Mouse (Mus musculus) fibroblast of lung, adult 2 months (primary cell): Measurements from ENCODE around the gene Cx3cr1.

ENCODE experiments used
- DNase-seq: peaks from one replicate; pipeline ENCODE4 v3.0.0-alpha.2; 2011; ENCODE audit warnings: low read depth

Gene Cx3cr1

GRCm38 (mm10) chr9:119937005-119937773 lies 132.5 kb downstream of the Cx3cr1 start, which contains the start of the genes Gorasp1 and Ttc21a:
Gorasp1 (minus strand) TSS chr9:119937565.
Ttc21a (plus strand) TSS chr9:119937606.
- peak; percentile 82 for DNase-seq

GRCm38 (mm10) chr9:119933675-119934074 lies 136.0 kb downstream of the Cx3cr1 start:
- no peak for DNase-seq

- DNase-seq = no peak
Measured at GRCm38 (mm10) chr9:119932358-119932757, 137.3 kb downstream of the Cx3cr1 start.

DNA sequence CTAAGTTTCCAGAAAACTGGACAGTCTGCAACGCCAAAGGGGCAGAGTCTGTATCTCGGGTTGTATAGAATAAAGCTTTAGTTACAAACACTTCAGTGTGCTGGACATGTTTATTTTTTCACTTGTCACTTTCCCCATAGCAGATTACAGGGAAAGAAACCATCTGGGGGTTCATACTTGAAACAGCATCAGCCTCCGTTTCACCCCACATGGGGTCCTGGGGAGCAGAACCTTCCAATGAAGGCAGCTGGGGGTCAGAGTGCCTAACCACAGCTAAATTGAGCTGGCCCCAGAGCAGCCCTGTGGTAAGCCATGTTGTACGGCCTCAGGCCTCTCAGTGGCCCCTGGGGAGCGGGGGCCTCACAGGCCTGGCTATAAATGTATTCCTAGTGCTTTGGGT lies 143.2 kb downstream of the Cx3cr1 start:
- DNase-seq = no peak

DNA sequence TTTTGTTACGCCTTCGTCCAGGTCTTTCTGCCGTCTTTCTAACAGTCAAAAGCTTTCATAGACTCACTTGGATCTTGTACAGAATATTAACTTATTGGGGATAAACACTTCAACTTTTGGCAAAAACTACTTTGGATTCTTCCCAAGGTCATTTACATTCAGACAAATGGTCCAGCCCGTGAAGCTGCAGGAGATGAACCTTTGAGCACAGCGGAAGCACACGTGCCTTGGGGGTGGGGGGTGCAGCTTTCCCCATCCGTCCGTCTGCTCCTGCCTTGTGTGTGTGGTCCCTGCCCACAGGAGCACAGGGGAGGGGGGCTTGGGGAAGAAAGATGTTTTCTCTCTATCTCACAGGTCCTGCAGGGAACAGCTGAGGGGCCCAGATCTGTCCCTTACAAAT lies 143.9 kb downstream of the Cx3cr1 start:
- DNase-seq = no peak

DNA sequence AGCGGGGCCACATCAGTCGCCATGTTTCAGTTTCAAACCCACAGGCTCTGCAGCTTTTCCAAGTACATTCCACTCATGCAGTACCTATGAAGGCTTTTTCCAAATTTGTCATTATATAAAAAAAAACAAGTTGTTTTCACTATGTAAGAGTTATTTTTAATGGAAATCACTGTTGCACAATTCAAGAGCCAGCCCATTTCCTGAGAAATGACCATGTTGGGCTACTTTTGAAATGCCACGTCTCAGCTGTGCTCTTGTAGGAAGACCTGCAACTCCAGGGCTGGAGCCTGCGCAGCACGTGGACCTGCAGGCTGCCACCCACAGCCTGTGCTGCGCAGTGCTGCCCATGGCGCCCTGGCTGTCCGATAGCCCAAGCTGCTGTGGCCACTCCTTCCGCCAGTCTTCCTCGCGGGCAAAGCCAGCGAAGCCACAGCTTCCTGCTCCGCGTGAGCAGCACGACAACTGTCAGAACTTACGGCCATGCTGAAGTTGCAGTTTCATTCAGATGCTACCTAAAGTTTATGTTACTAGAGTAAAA lies 144.5 kb downstream of the Cx3cr1 start:
- DNase-seq = no peak

DNA sequence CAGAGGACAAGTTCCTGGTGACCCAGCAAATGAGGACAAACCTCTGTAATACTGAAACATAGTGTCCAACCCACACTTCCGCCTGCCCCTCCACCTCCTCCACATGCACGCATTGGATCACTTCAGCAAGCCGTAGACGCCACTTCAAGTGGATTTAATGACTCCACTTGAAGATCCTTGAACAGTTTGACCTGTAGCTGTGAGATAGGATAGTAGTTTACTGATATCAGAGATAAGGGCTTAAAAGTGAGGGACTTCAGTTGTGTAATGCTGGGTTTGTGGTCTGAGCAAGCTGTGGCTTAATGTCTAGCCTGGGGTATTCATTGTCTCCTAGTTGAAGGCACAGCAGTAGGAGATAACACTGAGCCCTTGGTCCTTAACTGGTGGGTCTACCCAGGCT lies 146.2 kb downstream of the Cx3cr1 start:
- no peak for DNase-seq

GRCm38 (mm10) chr9:119919858-119920257 lies 149.8 kb downstream of the Cx3cr1 start:
- no peak for DNase-seq

- no peak for DNase-seq
Measured at GRCm38 (mm10) chr9:119913087-119913838, 156.4 kb downstream of the Cx3cr1 start.

GRCm38 (mm10) chr9:119909931-119910330 lies 159.7 kb downstream of the Cx3cr1 start:
- no peak for DNase-seq

DNA sequence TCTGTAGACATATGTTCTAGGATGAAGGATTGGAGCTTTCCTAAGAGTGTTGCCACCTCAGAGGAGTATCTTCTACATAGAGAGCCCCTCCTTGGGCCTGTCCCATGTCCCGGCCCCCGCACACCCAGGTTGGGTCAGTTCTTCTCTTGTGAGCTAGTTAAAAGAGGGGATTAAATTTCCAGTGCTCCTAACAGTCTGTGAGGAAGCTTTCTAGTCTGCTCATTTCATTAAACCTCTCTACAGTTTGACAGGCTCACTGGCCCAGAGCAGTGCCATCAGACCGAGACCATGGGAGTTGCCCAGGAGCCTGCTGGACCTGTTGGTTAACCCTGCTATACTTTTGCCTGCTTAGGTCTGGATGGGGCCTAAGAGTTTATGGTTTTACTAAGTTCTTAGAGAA lies 161.0 kb downstream of the Cx3cr1 start:
- DNase-seq = no peak

DNA sequence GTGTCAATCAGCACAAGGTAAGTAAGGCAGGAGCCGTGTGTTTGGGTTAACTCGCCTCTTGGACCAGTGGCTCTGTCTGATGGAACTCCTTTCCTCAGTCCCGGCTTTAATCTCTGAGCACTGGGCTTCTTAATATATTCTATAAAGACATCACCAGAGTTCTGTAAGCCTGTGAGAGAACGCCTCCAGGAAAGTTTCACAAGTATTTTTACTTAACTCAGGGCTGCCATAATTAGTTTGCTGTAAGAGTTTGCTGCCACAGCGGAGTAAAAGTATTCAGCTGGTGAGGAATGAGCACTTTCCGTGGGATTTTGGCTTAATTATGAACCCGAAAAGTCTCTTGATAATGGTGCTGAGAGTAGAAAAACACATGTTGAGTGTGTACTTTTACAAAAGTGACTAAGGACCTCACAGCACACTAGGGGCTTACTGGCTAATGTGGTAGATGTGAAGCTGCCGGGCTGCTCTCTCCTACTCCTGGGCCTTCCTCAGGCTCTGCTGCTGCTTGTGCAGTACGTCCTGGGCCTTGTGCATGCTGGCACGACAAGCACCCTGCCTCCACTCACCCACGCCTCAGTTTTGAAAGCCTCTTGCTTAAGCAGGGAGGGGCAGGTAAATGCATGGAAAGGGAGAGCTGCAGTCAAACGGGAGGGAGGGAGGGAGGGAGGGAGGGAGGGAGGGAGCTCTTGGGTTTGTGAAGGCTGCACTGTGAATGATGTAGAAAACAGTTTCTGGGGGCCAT lies 167.1 kb downstream of the Cx3cr1 start:
- no peak for DNase-seq

GRCm38 (mm10) chr9:119899446-119899845 lies 170.2 kb downstream of the Cx3cr1 start:
- no peak for DNase-seq

GRCm38 (mm10) chr9:119895040-119895721 lies 174.5 kb downstream of the Cx3cr1 start:
- DNase-seq = no peak

GRCm38 (mm10) chr9:119894339-119895009 lies 175.2 kb downstream of the Cx3cr1 start, which contains the start of gene Wdr48:
Wdr48 (plus strand) TSS chr9:119894878.
- peak; percentile 92 for DNase-seq

GRCm38 (mm10) chr9:119893881-119894280 lies 175.8 kb downstream of the Cx3cr1 start:
- no peak for DNase-seq

DNA sequence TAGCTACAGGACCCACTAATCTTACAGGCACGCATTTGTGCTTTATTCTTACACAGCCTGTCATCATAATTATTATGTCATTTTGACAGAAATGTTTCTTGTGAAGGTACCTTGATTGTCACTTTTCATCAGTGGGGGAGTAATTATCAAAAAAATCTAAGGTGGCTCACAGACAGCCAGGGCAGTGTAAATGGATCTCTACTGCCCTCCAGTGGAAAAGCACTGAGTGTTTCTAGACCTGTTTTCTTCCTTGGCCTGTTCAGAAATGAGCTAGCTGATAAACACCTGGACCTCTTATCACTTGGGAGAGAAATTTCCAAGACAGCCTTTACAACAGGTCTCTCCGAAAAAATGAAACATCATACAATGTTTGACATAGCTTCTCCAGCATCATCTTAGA lies 179.0 kb downstream of the Cx3cr1 start:
- no peak for DNase-seq

GRCm38 (mm10) chr9:119889446-119889845 lies 180.2 kb downstream of the Cx3cr1 start:
- DNase-seq = no peak

DNA sequence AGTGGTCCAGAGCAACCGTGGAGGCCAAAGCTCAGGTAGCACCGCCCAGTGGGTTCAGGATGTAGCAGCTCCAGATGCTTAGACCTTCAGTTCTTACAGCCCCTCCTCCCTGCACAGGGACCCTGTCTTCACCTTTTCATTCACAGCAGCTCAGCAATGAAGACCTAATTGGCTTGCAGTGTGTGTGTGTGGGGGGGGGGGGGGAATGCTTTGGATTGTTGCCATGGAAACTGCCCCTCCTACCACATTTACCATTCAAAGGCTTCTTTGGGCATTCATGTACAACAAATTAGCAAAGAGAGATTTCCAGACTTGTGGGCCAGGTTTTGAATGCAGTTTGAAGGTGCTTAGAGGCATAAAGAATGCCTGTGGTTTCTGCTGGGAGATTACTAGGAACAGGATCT lies 180.8 kb downstream of the Cx3cr1 start:
- DNase-seq = no peak

DNA sequence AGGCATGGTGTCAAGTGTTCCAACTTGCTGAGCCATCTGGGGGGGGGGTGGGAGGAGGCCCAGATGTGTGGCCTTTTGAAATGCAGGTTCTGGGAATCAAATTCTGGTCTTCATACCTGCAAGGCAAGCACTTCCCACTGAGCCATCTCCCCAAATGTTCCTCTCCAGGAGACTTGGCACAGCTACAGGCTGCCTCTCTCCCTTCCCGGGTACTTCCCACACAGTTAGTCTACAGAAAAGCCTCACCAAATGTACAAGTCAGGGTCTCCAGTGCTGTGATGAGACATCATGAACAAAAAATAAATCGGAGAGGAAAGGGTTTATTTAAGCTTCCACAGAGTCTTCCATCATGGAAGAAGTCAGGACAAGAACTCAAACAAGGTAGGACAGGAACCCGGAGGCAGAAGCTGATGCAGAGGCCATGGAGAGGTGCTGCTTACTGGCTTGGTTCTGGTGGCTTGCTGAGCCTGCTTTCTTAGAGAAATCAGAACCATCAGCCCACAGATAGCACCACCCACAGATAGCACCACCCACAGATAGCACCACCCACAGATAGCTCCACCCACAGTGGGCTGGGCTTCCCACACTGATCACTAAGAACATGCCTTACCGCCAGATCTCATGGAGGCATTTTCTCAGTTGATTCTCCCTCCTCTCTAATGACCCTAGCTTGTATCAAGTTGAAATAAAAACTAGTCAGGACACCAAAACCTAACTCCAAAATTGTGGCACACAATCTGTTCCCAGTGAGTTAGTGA lies 182.4 kb downstream of the Cx3cr1 start:
- no peak for DNase-seq
